Mouse (Mus musculus): ENCODE results near the gene Arhgef39.

The Arhgef39 gene
- long read RNA-seq, experiment 1, partial matches to known transcripts, result 0 of 1 reads
- long read RNA-seq, experiment 1, other reads (novel, unspliced or antisense), result 0 of 1 reads
- long read RNA-seq, experiment 2, partial matches to known transcripts, result 0 of 2 reads
- long read RNA-seq, experiment 2, other reads (novel, unspliced or antisense), result 0 of 2 reads

GRCm38 (mm10) chr4:43499407-43500333, at the start of gene Arhgef39:
Gene Arhgef39, minus strand, starts transcription at chr4:43499695.
- intact Hi-C loops (cut with DNase I), result no loop called here

- intact Hi-C loops (cut with DNase I), result no loop called here
Measured at GRCm38 (mm10) chr4:43549055-43549454, 49.6 kb upstream of the Arhgef39 start.

GRCm38 (mm10) chr4:43547160-43547559, 47.7 kb upstream of the Arhgef39 start:
- intact Hi-C loops (cut with DNase I), result no loop called here

- intact Hi-C loops (cut with DNase I), result no loop called here
Measured at GRCm38 (mm10) chr4:43546375-43547047, 47.0 kb upstream of the Arhgef39 start.

GRCm38 (mm10) chr4:43542044-43542443, 42.5 kb upstream of the Arhgef39 start:
- intact Hi-C loops (cut with DNase I), result no loop called here

- intact Hi-C loops (cut with DNase I), result no loop called here
Measured at GRCm38 (mm10) chr4:43536031-43536430, 36.5 kb upstream of the Arhgef39 start.

GRCm38 (mm10) chr4:43535628-43536027, 36.1 kb upstream of the Arhgef39 start:
- intact Hi-C loops (cut with DNase I), result no loop called here

GRCm38 (mm10) chr4:43533270-43533669, 33.8 kb upstream of the Arhgef39 start:
- intact Hi-C loops (cut with DNase I), result loop anchor here (5.0 kb wide), 1 partner anchor 44 kb away; the partner anchor contains the start of genes Gba2 and Rgp1

- intact Hi-C loops (cut with DNase I), result loop anchor here (5.0 kb wide), 1 partner anchor 47 kb away; the partner anchor contains the start of genes Gba2 and Rgp1
Measured at GRCm38 (mm10) chr4:43530581-43530980, 31.1 kb upstream of the Arhgef39 start.

- intact Hi-C loops (cut with DNase I), result loop anchor here (5.0 kb wide), 1 partner anchor 47 kb away; the partner anchor contains the start of genes Gba2 and Rgp1
Measured at GRCm38 (mm10) chr4:43530081-43530501, 30.6 kb upstream of the Arhgef39 start.

GRCm38 (mm10) chr4:43528487-43528886, 29.0 kb upstream of the Arhgef39 start:
- intact Hi-C loops (cut with DNase I), result loop anchor here (10.0 kb wide), 1 partner anchor 84 kb away; the partner anchor contains the start of gene Tesk1

GRCm38 (mm10) chr4:43527880-43528279, 28.4 kb upstream of the Arhgef39 start:
- intact Hi-C loops (cut with DNase I), result loop anchor here (10.0 kb wide), 1 partner anchor 83 kb away; the partner anchor contains the start of gene Tesk1

GRCm38 (mm10) chr4:43519956-43520355, 20.5 kb upstream of the Arhgef39 start:
- intact Hi-C loops (cut with DNase I), result loop anchor here (10.0 kb wide), 1 partner anchor 75 kb away; the partner anchor contains the start of gene Tesk1

GRCm38 (mm10) chr4:43519551-43519950, 20.1 kb upstream of the Arhgef39 start:
- intact Hi-C loops (cut with DNase I), result no loop called here

- intact Hi-C loops (cut with DNase I), result no loop called here
Measured at GRCm38 (mm10) chr4:43515764-43516708, 16.5 kb upstream of the Arhgef39 start.

GRCm38 (mm10) chr4:43513791-43514190, 14.3 kb upstream of the Arhgef39 start:
- intact Hi-C loops (cut with DNase I), result no loop called here

GRCm38 (mm10) chr4:43513300-43513699, 13.8 kb upstream of the Arhgef39 start:
- intact Hi-C loops (cut with DNase I), result no loop called here

GRCm38 (mm10) chr4:43512653-43513052, 13.2 kb upstream of the Arhgef39 start:
- intact Hi-C loops (cut with DNase I), result no loop called here

GRCm38 (mm10) chr4:43511675-43512454, 12.4 kb upstream of the Arhgef39 start:
- intact Hi-C loops (cut with DNase I), result no loop called here
